Mouse (Mus musculus): Measurements from ENCODE around the gene Cul7. TPM values are rescaled to one million over a fixed set of nuclear protein-coding genes. Genes with fewer than 3 reads are reported as not detected.

The Cul7 gene
- polyA plus RNA-seq (2014; fragmentation: Illumina TruSeq; extraction: RNeasy Lipid Tissue Mini Kit (QIAGEN cat#74804); ENCODE audit: insufficient read depth, low read depth, low replicate concordance), result 15.0 TPM

DNA sequence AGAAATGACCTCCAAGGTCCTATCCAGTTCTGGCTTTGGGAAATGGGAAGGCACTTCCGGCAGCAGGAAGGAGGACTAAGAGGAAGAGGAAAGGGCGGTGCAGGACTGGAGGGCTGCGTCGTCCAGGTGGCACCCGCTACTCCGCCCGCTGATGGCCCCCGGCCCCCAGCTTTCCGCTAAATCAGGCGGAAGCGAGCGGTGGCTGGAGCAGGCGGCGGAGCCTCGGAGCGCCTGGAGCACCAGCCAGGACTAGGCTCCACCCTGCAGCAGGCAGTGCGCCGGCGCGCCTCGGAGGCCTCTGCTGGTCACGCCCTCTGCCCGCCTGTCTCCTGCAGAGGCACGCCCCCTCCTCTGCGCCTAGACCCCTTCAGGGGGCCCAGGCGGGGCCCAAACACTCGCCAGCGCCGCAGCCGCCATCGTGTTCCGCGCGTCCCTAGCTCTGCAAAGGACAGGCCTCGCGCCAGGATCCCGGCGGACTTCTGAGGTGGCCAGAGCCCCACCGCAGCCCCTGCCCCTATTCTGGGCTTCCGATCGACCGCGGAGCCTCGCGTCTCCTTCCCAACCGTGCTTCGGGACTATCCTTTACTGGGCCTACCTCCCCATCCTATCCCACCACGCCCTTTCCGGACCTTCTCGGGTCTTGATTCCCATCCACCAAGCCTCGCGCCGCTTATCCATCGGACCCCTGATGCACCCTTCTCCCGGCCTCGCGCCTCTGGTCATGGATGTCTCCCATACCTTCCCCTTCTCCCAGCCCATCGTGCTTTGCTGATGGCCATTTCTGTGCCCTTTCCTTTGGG, at the start of gene Cul7:
Gene Cul7, plus strand, starts transcription at position 106 of the 800 bp plus-strand sequence.

DNA sequence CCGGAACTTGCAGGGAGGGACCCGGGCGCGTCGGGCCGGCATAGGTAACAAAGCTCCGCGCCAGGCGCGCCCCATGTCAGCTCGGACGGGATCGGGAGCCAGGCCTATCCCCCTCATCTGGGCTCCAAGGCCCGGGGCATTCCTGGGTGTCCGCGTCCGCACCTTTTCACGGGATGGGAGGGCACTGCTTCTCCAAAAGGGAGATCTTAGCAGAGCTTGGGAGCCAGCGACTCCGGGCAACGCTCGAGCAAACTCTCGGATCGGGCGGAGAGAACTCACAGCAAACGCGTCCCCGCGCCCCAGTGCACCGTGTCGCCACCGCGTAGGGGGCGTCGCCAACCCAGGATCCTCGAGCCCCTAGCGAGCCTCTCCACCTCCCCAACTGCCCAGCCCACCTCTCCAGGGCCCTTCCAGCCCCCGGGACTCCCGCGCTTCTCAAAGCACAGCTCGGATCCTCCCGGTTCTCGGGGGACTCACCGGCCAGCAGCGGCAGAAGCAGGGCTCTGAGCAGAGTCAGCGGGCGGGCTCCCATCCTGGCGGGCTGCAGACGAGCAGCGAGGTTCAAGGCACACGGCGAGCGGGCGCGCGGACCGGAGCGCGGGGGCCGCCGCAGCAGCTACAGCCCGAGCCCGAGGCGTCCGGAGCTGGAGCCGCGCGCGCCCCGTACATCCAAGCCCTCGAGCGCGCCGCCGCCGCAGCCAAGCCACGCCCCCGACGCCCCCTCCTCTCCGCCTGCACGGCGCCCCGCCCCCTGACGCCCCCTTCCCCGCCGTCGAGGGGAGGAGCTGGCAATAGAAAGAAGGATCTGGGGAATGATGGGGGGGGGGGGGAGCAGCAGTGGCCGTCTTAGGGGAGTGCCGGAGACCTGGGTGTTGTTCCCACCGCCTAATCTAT, 21.1 kb upstream of the Cul7 start, which contains the start of gene Ptk7:
Gene Ptk7, minus strand, starts transcription at position 714 of the 894 bp plus-strand sequence.

DNA sequence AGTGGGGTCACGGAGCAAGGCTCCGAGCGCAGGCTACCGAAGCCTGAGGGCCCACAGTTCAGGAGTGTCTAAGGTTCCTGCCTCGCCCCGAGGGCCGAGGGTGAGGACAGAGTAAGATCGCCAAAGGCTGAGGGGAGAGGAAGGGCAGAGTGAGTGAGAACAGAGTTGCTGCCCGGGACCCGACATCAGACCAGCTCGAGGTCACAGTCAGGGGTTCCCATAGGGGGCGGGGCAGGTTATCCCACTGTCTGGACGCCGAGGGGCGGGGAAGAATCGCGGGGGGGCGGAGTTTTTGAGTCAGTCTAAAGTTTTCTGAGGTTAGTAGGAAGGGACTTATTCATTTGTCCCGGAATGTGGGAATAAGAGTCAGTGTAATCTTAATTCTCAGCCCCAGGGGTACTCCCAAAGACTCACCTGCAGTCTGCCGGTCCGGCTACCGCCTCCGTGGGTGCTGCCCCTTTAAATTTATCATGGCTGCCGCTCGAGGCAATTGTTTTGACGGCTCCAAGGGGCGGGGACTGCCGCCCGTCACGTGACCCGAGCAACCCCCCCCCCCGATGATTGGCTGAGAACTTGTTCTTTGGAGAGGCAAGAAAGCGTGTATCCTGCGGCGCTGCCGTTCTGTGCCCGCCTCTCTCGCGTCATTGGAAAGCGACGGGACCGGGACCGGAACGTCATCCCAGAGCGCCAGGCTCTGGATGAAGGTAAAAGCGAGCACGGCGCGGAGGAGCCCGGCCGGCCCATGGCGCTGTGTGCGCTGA, 4.4 kb upstream of the Cul7 start, which contains the start of the genes Klc4 and Mrpl2:
Gene Klc4, minus strand, starts transcription at position 462 of the 761 bp plus-strand sequence.
Gene Mrpl2, plus strand, starts transcription at position 669 of the 761 bp plus-strand sequence.

DNA sequence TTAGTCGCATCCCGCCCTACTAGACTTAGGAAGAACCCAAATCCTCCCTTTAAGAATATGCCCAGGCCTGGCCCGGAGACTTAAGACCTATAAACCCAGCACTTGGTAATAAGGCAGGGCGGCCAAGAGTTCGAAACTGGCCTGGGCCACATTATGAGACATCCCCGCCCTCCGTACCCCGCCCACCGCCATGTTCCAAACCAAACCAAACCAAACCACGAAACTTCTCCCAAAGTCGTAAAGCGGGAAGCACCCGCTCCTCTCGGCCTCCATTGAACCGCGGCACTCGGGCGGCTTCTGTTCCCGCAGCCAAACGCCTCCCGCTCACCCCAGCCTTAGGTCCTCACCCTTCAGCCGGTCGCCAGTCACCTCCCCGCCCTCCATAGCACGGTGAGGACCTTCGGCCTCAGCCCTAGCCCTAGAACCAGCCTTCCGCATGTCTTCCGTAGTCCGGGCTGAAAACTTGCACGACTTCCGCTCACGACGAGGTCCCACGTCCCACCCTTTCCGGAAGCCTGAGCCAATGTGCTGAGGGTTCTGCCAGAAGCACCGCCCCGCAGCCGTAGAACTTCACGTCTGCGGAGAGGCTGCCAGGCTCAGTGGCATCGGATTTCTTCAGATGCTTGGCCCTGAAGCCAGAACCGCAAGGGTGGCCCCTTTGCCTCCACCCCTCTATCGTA, 23.9 kb downstream of the Cul7 start, which contains the start of gene Rrp36:
Gene Rrp36, minus strand, starts transcription at position 503 of the 680 bp plus-strand sequence.

DNA sequence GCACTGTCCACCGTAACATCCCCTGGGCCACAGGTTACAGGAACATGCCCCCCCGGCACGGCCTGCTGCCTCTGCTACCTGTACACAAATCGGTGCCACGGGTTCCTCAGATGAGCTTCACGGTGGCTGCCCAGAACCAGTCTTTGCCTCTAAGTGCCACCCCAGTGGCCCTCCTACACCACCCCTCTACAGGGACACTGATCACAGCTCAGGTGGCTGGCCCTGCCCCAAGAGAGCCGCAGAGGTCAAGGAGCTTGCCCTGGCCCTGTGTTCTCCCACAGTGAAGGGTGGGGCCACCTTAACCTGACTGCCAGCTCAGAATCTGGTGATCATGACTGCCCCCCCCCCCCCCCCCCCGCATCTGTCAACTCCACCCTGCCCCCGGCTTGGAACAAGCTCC, 28.3 kb downstream of the Cul7 start, which contains the start of gene Mea1:
Gene Mea1, plus strand, starts transcription at position 378 of the 400 bp plus-strand sequence.

DNA sequence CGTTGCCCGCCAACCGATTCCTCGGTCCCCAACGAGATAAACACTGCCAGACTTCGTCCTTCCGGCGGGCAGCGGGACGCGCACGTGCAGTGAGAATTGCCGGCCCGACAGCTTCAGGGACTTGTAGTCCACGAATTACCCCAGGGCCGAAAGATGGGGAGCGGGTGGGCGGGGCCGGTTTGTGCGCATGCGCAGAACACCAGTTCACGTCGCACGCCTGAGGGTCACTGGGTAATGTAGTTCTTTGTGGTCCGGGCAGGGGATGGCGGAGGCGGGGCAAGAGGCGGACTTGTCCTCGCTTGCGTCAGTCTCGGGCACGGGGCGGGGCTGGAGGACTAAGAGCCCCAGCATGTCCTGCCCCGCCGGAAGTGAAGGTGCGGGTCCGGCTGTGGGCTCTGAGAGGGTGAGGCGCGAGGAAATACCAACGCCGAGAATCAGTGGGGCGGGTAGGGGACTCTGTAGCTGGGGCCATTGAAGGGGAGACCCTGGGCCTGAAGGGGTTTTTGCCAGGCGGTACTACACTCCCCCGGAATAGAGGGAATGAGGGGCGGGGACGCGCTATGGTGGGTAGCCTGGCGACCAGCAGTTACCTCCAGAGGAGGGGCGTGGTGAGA, 30.7 kb downstream of the Cul7 start, which contains the start of gene Klhdc3:
Gene Klhdc3, minus strand, starts transcription at position 155 of the 614 bp plus-strand sequence.

DNA sequence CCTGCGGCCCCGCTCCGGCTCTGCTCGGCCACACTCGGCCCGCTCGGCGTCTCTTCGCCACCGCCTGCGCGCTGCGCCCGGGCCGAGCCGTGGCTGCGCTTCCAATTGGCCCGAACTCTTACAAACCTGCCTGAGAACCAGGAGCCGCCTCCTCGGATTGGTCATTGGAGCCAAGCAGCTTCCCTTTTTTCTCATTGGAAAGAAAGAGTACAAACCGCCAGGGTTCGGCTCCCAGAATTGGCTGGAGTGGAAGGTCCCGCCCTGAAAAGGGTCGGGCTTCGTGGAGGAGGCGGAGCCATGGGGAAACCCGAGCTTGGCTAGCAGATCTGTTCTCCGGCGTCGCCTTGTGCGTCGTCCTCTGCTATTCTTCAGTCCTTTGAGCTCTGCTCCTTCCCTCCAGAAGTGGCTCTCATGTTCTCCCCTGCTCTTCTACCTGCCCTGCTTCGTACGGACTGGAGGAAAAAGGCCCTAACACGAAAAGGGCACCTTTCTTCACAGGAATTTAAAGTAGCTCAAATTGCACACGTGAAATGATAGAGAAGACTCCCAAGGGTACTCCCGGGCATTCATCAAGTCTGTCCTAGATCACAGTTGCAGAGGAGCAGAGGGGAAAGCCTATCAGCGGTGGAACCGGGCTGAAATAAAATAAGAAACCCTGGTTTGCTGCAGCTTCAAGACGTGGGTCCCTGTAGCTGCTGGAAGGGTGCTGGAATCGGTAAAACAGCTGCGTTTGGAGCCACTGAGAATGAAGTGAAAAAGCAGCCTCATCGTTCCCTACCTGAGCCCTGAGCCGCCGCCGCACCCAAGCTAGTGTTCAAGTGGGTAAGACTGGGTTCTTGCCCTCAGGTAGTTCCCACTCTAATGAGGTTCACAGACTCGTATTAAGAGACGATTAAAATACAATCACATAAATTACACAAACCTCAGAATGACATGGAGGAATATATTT, 55.0 kb downstream of the Cul7 start, which contains the start of gene Ppp2r5d:
Gene Ppp2r5d, minus strand, starts transcription at position 225 of the 949 bp plus-strand sequence.

DNA sequence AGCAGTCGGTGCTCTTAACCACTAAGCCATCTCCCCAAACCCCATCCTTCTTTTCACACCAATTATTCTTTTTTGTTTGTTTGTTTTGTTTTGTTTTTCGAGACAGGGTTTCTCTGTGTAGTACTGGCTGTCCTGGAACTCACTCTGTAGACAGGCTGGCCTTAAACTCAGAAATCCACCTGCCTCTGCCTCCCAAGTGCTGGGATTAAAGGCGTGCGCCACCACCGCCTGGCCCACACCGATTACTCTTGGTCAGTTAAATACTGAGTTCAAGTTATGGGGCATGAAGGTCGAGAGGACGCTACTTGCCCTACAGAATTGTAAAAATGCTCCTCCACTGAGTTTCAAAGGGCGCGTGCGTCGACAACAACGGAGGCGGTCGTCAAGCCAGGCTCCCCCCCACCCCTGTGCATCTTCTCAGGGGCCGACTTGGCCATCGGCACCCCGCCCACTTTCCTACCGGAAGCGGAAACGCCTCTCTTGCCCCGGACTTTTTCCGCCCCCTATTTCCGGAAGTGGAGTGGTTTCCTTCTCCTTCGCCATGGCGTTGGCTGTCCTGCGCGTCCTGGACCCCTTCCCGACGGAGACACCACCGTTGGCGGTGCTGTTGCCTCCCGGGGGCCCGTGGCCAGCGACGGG, 60.9 kb downstream of the Cul7 start, which contains the start of gene Pex6:
Gene Pex6, plus strand, starts transcription at position 505 of the 639 bp plus-strand sequence.

Other genes with a start within 250 kb of the Cul7 start
- gene Crip3, start 221.4 kb upstream of the Cul7 start, polyA plus RNA-seq (2014; fragmentation: Illumina TruSeq; extraction: RNeasy Lipid Tissue Mini Kit (QIAGEN cat#74804); ENCODE audit: insufficient read depth, low read depth, low replicate concordance), result 1.1 TPM
- gene Slc22a7, start 211.9 kb upstream of the Cul7 start, polyA plus RNA-seq (2014; fragmentation: Illumina TruSeq; extraction: RNeasy Lipid Tissue Mini Kit (QIAGEN cat#74804); ENCODE audit: insufficient read depth, low read depth, low replicate concordance), result not detected
- gene Ttbk1, start 162.7 kb upstream of the Cul7 start, polyA plus RNA-seq (2014; fragmentation: Illumina TruSeq; extraction: RNeasy Lipid Tissue Mini Kit (QIAGEN cat#74804); ENCODE audit: insufficient read depth, low read depth, low replicate concordance), result not detected
- gene Dnph1, start 153.6 kb upstream of the Cul7 start, polyA plus RNA-seq (2014; fragmentation: Illumina TruSeq; extraction: RNeasy Lipid Tissue Mini Kit (QIAGEN cat#74804); ENCODE audit: insufficient read depth, low read depth, low replicate concordance), result 1.7 TPM
- 9.1 TPM for gene Cul9, start 103.9 kb upstream of the Cul7 start, polyA plus RNA-seq (2014; fragmentation: Illumina TruSeq; extraction: RNeasy Lipid Tissue Mini Kit (QIAGEN cat#74804); ENCODE audit: insufficient read depth, low read depth, low replicate concordance)
- gene Srf, start 94.2 kb upstream of the Cul7 start, polyA plus RNA-seq (2014; fragmentation: Illumina TruSeq; extraction: RNeasy Lipid Tissue Mini Kit (QIAGEN cat#74804); ENCODE audit: insufficient read depth, low read depth, low replicate concordance), result 28.1 TPM
- 21.3 TPM for gene Ptk7, start 20.8 kb upstream of the Cul7 start, polyA plus RNA-seq (2014; fragmentation: Illumina TruSeq; extraction: RNeasy Lipid Tissue Mini Kit (QIAGEN cat#74804); ENCODE audit: insufficient read depth, low read depth, low replicate concordance)
- 16.5 TPM for gene Klc4, start 4.3 kb upstream of the Cul7 start, polyA plus RNA-seq (2014; fragmentation: Illumina TruSeq; extraction: RNeasy Lipid Tissue Mini Kit (QIAGEN cat#74804); ENCODE audit: insufficient read depth, low read depth, low replicate concordance)
- 53.2 TPM for gene Mrpl2, start 4.1 kb upstream of the Cul7 start, polyA plus RNA-seq (2014; fragmentation: Illumina TruSeq; extraction: RNeasy Lipid Tissue Mini Kit (QIAGEN cat#74804); ENCODE audit: insufficient read depth, low read depth, low replicate concordance)
- gene Rrp36, start 24.0 kb downstream of the Cul7 start, polyA plus RNA-seq (2014; fragmentation: Illumina TruSeq; extraction: RNeasy Lipid Tissue Mini Kit (QIAGEN cat#74804); ENCODE audit: insufficient read depth, low read depth, low replicate concordance), result 22.9 TPM
- 106 TPM for gene Mea1, start 28.5 kb downstream of the Cul7 start, polyA plus RNA-seq (2014; fragmentation: Illumina TruSeq; extraction: RNeasy Lipid Tissue Mini Kit (QIAGEN cat#74804); ENCODE audit: insufficient read depth, low read depth, low replicate concordance)
- gene Klhdc3, start 30.6 kb downstream of the Cul7 start, polyA plus RNA-seq (2014; fragmentation: Illumina TruSeq; extraction: RNeasy Lipid Tissue Mini Kit (QIAGEN cat#74804); ENCODE audit: insufficient read depth, low read depth, low replicate concordance), result 33.7 TPM
- 21.6 TPM for gene Ppp2r5d, start 54.8 kb downstream of the Cul7 start, polyA plus RNA-seq (2014; fragmentation: Illumina TruSeq; extraction: RNeasy Lipid Tissue Mini Kit (QIAGEN cat#74804); ENCODE audit: insufficient read depth, low read depth, low replicate concordance)
- gene Pex6, start 61.1 kb downstream of the Cul7 start, polyA plus RNA-seq (2014; fragmentation: Illumina TruSeq; extraction: RNeasy Lipid Tissue Mini Kit (QIAGEN cat#74804); ENCODE audit: insufficient read depth, low read depth, low replicate concordance), result 25.9 TPM
- 10.9 TPM for gene Gnmt, start 78.8 kb downstream of the Cul7 start, polyA plus RNA-seq (2014; fragmentation: Illumina TruSeq; extraction: RNeasy Lipid Tissue Mini Kit (QIAGEN cat#74804); ENCODE audit: insufficient read depth, low read depth, low replicate concordance)
- gene Cnpy3, start 101.9 kb downstream of the Cul7 start, polyA plus RNA-seq (2014; fragmentation: Illumina TruSeq; extraction: RNeasy Lipid Tissue Mini Kit (QIAGEN cat#74804); ENCODE audit: insufficient read depth, low read depth, low replicate concordance), result 38.7 TPM
- not detected for gene Ptcra, start 113.4 kb downstream of the Cul7 start, polyA plus RNA-seq (2014; fragmentation: Illumina TruSeq; extraction: RNeasy Lipid Tissue Mini Kit (QIAGEN cat#74804); ENCODE audit: insufficient read depth, low read depth, low replicate concordance)
- 25.5 TPM for gene 2310039H08Rik, start 122.3 kb downstream of the Cul7 start, polyA plus RNA-seq (2014; fragmentation: Illumina TruSeq; extraction: RNeasy Lipid Tissue Mini Kit (QIAGEN cat#74804); ENCODE audit: insufficient read depth, low read depth, low replicate concordance)
- 48.3 TPM for gene Rpl7l1, start 132.3 kb downstream of the Cul7 start, polyA plus RNA-seq (2014; fragmentation: Illumina TruSeq; extraction: RNeasy Lipid Tissue Mini Kit (QIAGEN cat#74804); ENCODE audit: insufficient read depth, low read depth, low replicate concordance)
- gene Bicral, start 208.1 kb downstream of the Cul7 start, polyA plus RNA-seq (2014; fragmentation: Illumina TruSeq; extraction: RNeasy Lipid Tissue Mini Kit (QIAGEN cat#74804); ENCODE audit: insufficient read depth, low read depth, low replicate concordance), result 4.0 TPM
- 21.2 TPM for gene Tbcc, start 240.3 kb downstream of the Cul7 start, polyA plus RNA-seq (2014; fragmentation: Illumina TruSeq; extraction: RNeasy Lipid Tissue Mini Kit (QIAGEN cat#74804); ENCODE audit: insufficient read depth, low read depth, low replicate concordance)